24 mouse cellular contexts compared by ENCODE assay signal in genomic region chr16:46982272-46982909, GRCm38 (mm10).
DNase-seq lines count a peak whose midpoint lies in the region; ATAC-seq and TF ChIP-seq lines count a peak whose summit lies in the region.
"Had no signal": no experiment of that assay in that cellular context is flagged by ENCODE, and none has a peak within 500 bp of the region (broad histone marks: within the 10 kb centered on the region; RNA-seq: fewer than 3 reads in every experiment).

No protein-coding gene starts in this region.

- H3K9me3 ChIP-seq in forebrain, embryonic 10.5 days: no peaks in the 10 kb centered on the region
- no peaks in the 10 kb centered on the region for H3K9me3 ChIP-seq in forebrain, postnatal 0 days (ENCODE audit: low read length)
- no peaks in the 10 kb centered on the region for H3K9me3 ChIP-seq in embryonic facial prominence, embryonic 15.5 days (replicated peaks)
- H3K9me3 ChIP-seq in forebrain, embryonic 16.5 days (ENCODE audit: control insufficient read depth, low read length): no peaks in the 10 kb centered on the region
- H3K9me3 ChIP-seq: embryonic facial prominence, embryonic 13.5 days; heart, embryonic 12.5 days; hindbrain, embryonic 13.5 days; kidney, embryonic 15.5 days; limb, embryonic 13.5 days; liver, embryonic 12.5 days had no signal

- no peaks in the 10 kb centered on the region for H3K36me3 ChIP-seq in forebrain, embryonic 10.5 days (replicated peaks)
- H3K36me3 ChIP-seq in forebrain, postnatal 0 days (ENCODE audit: insufficient read depth): no peaks in the 10 kb centered on the region
- H3K36me3 ChIP-seq in embryonic facial prominence, embryonic 15.5 days: no peaks in the 10 kb centered on the region
- H3K36me3 ChIP-seq in forebrain, embryonic 16.5 days (ENCODE audit: control insufficient read depth, insufficient read depth): no peaks in the 10 kb centered on the region
- H3K36me3 ChIP-seq: embryonic facial prominence, embryonic 13.5 days; heart, embryonic 12.5 days; hindbrain, embryonic 13.5 days; kidney, embryonic 15.5 days; limb, embryonic 13.5 days; liver, embryonic 12.5 days had no signal

- H3K4me2 ChIP-seq in forebrain, postnatal 0 days (ENCODE audit: low read depth): no peak overlapping the region
- no peak overlapping the region for H3K4me2 ChIP-seq in embryonic facial prominence, embryonic 15.5 days (replicated peaks)
- H3K4me2 ChIP-seq in forebrain, embryonic 16.5 days (ENCODE audit: low read length): no peak overlapping the region
- H3K4me2 ChIP-seq: embryonic facial prominence, embryonic 13.5 days; heart, embryonic 12.5 days; hindbrain, embryonic 13.5 days; kidney, embryonic 15.5 days; limb, embryonic 13.5 days; liver, embryonic 12.5 days; lung, embryonic 14.5 days had no signal

- H3K27me3 ChIP-seq in forebrain, embryonic 10.5 days (ENCODE audit: poor library complexity, severe bottlenecking): no peaks in the 10 kb centered on the region
- no peaks in the 10 kb centered on the region for H3K27me3 ChIP-seq in forebrain, postnatal 0 days (ENCODE audit: insufficient read depth, low read length)
- no peaks in the 10 kb centered on the region for H3K27me3 ChIP-seq in embryonic facial prominence, embryonic 15.5 days
- no peaks in the 10 kb centered on the region for H3K27me3 ChIP-seq in forebrain, embryonic 16.5 days (replicated peaks; ENCODE audit: control insufficient read depth, insufficient read depth, low read length)
- H3K27me3 ChIP-seq: embryonic facial prominence, embryonic 13.5 days; heart, embryonic 12.5 days; hindbrain, embryonic 13.5 days; kidney, embryonic 15.5 days; limb, embryonic 13.5 days; liver, embryonic 12.5 days; megakaryocyte, embryonic 14.5 days had no signal

- TF ChIP-seq CTCF in forebrain, postnatal 0 days (IDR thresholded peaks at IDR 0.05; ENCODE audit: low read depth): no peak
- no peak for TF ChIP-seq CTCF in brain, embryonic 14.5 days (IDR thresholded peaks at IDR 0.05; ENCODE audit: borderline replicate concordance, extremely low read depth, insufficient read depth, insufficient read length)

- no peak overlapping the region; the same call in 1 of the 2 replicates for H3K4me3 ChIP-seq in forebrain, embryonic 10.5 days
- no peak overlapping the region for H3K4me3 ChIP-seq in forebrain, postnatal 0 days (ENCODE audit: low read depth, low read length)
- H3K4me3 ChIP-seq in embryonic facial prominence, embryonic 15.5 days (replicated peaks): no peak overlapping the region
- no peak overlapping the region for H3K4me3 ChIP-seq in forebrain, embryonic 16.5 days (replicated peaks; ENCODE audit: low read length)
- H3K4me3 ChIP-seq: embryonic facial prominence, embryonic 13.5 days; heart, embryonic 12.5 days; hindbrain, embryonic 13.5 days; kidney, embryonic 15.5 days; limb, embryonic 13.5 days; liver, embryonic 12.5 days; megakaryocyte, embryonic 14.5 days had no signal

- peak overlapping the region; percentile 78 for H3K27ac ChIP-seq in forebrain, embryonic 10.5 days
- no peak overlapping the region for H3K27ac ChIP-seq in forebrain, postnatal 0 days (ENCODE audit: low read depth, low read length)
- H3K27ac ChIP-seq in embryonic facial prominence, embryonic 15.5 days (replicated peaks): no peak overlapping the region
- no peak overlapping the region for H3K27ac ChIP-seq in forebrain, embryonic 16.5 days (ENCODE audit: low read length)
- H3K27ac ChIP-seq: embryonic facial prominence, embryonic 13.5 days; hindbrain, embryonic 13.5 days; kidney, embryonic 15.5 days; limb, embryonic 13.5 days; liver, embryonic 12.5 days had no signal

- no peak overlapping the region for H3K9ac ChIP-seq in forebrain, postnatal 0 days
- H3K9ac ChIP-seq in embryonic facial prominence, embryonic 15.5 days: no peak overlapping the region
- no peak overlapping the region for H3K9ac ChIP-seq in forebrain, embryonic 16.5 days (replicated peaks; ENCODE audit: low read depth, low read length)
- H3K9ac ChIP-seq: embryonic facial prominence, embryonic 13.5 days; heart, embryonic 12.5 days; hindbrain, embryonic 13.5 days; kidney, embryonic 15.5 days; limb, embryonic 13.5 days; liver, embryonic 12.5 days; lung, embryonic 14.5 days had no signal

- DNase-seq in forebrain, embryonic 10.5 days (ENCODE audit: extremely low spot score, low spot score): peak; percentile 28
- no peak for DNase-seq in forebrain, postnatal 0 days
- peak; percentile 71 for DNase-seq in brain, embryonic 14.5 days (ENCODE audit: low read depth)
- no peak for DNase-seq in cerebellum, postnatal 36 days
- DNase-seq: adrenal gland, postnatal 36 days; cerebellum, adult 11 months; gastrocnemius, postnatal 25 days; heart, adult 18-20 months; heart, postnatal 10 days; kidney, adult 11 months; kidney, postnatal 4 days; right cerebral cortex, postnatal 25 days; spleen, adult 18-20 months had no signal

- no peak for ATAC-seq in forebrain, postnatal 0 days
- ATAC-seq in embryonic facial prominence, embryonic 15.5 days (ENCODE audit: insufficient number of reproducible peaks, low FRiP score, low TSS enrichment, low read depth): 0 out of 2 replicates have a peak, but pooled peaks have one; percentile 24
- ATAC-seq in forebrain, embryonic 16.5 days: peak; percentile 72; the same call in 1 of the 2 replicates
- ATAC-seq in CD4-positive, CD25-positive, alpha-beta regulatory T cell, adult 4 months: no peak
- ATAC-seq: liver, embryonic 12.5 days had no signal

- 31% methylated on average over 5 of the region's 5 CpGs for WGBS in forebrain, embryonic 10.5 days
- WGBS in forebrain, postnatal 0 days: 12% methylated on average over 5 of the region's 5 CpGs
- WGBS in embryonic facial prominence, embryonic 15.5 days: 58% methylated on average over 5 of the region's 5 CpGs
- 8% methylated on average over 5 of the region's 5 CpGs for WGBS in forebrain, embryonic 16.5 days

- no peak for TF ChIP-seq POLR2A in brain, embryonic 14.5 days (IDR thresholded peaks at IDR 0.05; ENCODE audit: borderline replicate concordance, extremely low read depth, insufficient read depth, insufficient read length, poor library complexity, severe bottlenecking)

- H3K4me1 ChIP-seq in forebrain, embryonic 10.5 days: peaks cover 20% of the 10 kb centered on the region
- no peaks in the 10 kb centered on the region for H3K4me1 ChIP-seq in forebrain, postnatal 0 days (ENCODE audit: insufficient read depth)
- H3K4me1 ChIP-seq in embryonic facial prominence, embryonic 15.5 days: no peaks in the 10 kb centered on the region
- no peaks in the 10 kb centered on the region for H3K4me1 ChIP-seq in forebrain, embryonic 16.5 days (replicated peaks; ENCODE audit: control insufficient read depth, insufficient read depth, low read length)
- H3K4me1 ChIP-seq: embryonic facial prominence, embryonic 13.5 days; heart, embryonic 12.5 days; hindbrain, embryonic 13.5 days; kidney, embryonic 15.5 days; limb, embryonic 13.5 days; liver, embryonic 12.5 days; megakaryocyte, embryonic 14.5 days had no signal

Comparison
In these comparisons a context has a peak if more than half of its experiments do, and no peak if none do; other contexts are left out.
1. DNase-seq: peak in forebrain, embryonic 10.5 days (single experiment) and brain, embryonic 14.5 days (single experiment); none in forebrain, postnatal 0 days (single experiment) and cerebellum, postnatal 36 days (0 of 2).
2. ATAC-seq: peak in embryonic facial prominence, embryonic 15.5 days (single experiment) and forebrain, embryonic 16.5 days (single experiment); none in forebrain, postnatal 0 days (single experiment) and CD4-positive, CD25-positive, alpha-beta regulatory T cell, adult 4 months (single experiment).